Mouse (Mus musculus): ENCODE data around the gene Sypl2.

Gene Sypl2

GRCm38 (mm10) chr3:108211845-108212244, 14.6 kb downstream of the Sypl2 start:
- H3K27me3 ChIP-seq (ENCODE audit: control insufficient read depth, insufficient read depth, low read length, poor library complexity, severe bottlenecking): no peaks in the 10 kb centered on the region
- DNase-seq (ENCODE audit: low read depth, low spot score): no peak
- H3K36me3 ChIP-seq (ENCODE audit: control insufficient read depth, insufficient read depth, low read length, poor library complexity, severe bottlenecking): no peaks in the 10 kb centered on the region; the same call in 1 of the 2 replicates

GRCm38 (mm10) chr3:108210771-108211139, 15.7 kb downstream of the Sypl2 start, which contains the start of gene Atxn7l2:
Atxn7l2 (minus strand) TSS chr3:108210934.
- H3K27me3 ChIP-seq (ENCODE audit: control insufficient read depth, insufficient read depth, low read length, poor library complexity, severe bottlenecking): no peaks in the 10 kb centered on the region
- H3K36me3 ChIP-seq (ENCODE audit: control insufficient read depth, insufficient read depth, low read length, poor library complexity, severe bottlenecking): no peaks in the 10 kb centered on the region; the same call in none of the 2 replicates
- DNase-seq (ENCODE audit: low read depth, low spot score): peak; percentile 82

- DNase-seq (ENCODE audit: low read depth, low spot score): peak; percentile 97
- Histone ChIP-seq H3K36me3 (ENCODE audit: control insufficient read depth, insufficient read depth, low read length, poor library complexity, severe bottlenecking) (peaks cover 2% of the 10 kb centered on the region), H3K27me3 (ENCODE audit: control insufficient read depth, insufficient read depth, low read length, poor library complexity, severe bottlenecking) (no peaks in the 10 kb centered on the region)
These were observed 16.3 kb downstream of the Sypl2 start for GRCm38 (mm10) chr3:108209946-108210770.

- no peak for DNase-seq (ENCODE audit: low read depth, low spot score)
- no peaks in the 10 kb centered on the region for H3K27me3 ChIP-seq (ENCODE audit: control insufficient read depth, insufficient read depth, low read length, poor library complexity, severe bottlenecking)
These were observed 16.9 kb downstream of the Sypl2 start for GRCm38 (mm10) chr3:108209536-108209935.

GRCm38 (mm10) chr3:108209001-108209400, 17.4 kb downstream of the Sypl2 start:
- Histone ChIP-seq H3K27me3 (ENCODE audit: control insufficient read depth, insufficient read depth, low read length, poor library complexity, severe bottlenecking) (no peaks in the 10 kb centered on the region), H3K36me3 (ENCODE audit: control insufficient read depth, insufficient read depth, low read length, poor library complexity, severe bottlenecking) (peaks cover 2% of the 10 kb centered on the region)
- DNase-seq (ENCODE audit: low read depth, low spot score): no peak

More at GRCm38 (mm10) chr3:108209536-108209935, 16.9 kb downstream of the Sypl2 start:
- peaks cover 2% of the 10 kb centered on the region for H3K36me3 ChIP-seq (ENCODE audit: control insufficient read depth, insufficient read depth, low read length, poor library complexity, severe bottlenecking)

- H3K27me3 ChIP-seq (ENCODE audit: control insufficient read depth, insufficient read depth, low read length, poor library complexity, severe bottlenecking): no peaks in the 10 kb centered on the region
- no peak for DNase-seq (ENCODE audit: low read depth, low spot score)
These were observed 19.6 kb downstream of the Sypl2 start for GRCm38 (mm10) chr3:108206731-108207375.

GRCm38 (mm10) chr3:108205601-108206000, 20.8 kb downstream of the Sypl2 start:
- peaks cover 2% of the 10 kb centered on the region for H3K36me3 ChIP-seq (ENCODE audit: control insufficient read depth, insufficient read depth, low read length, poor library complexity, severe bottlenecking)
- H3K27me3 ChIP-seq (ENCODE audit: control insufficient read depth, insufficient read depth, low read length, poor library complexity, severe bottlenecking): no peaks in the 10 kb centered on the region
- DNase-seq (ENCODE audit: low read depth, low spot score): no peak

More at GRCm38 (mm10) chr3:108206731-108207375, 19.6 kb downstream of the Sypl2 start:
- H3K36me3 ChIP-seq (ENCODE audit: control insufficient read depth, insufficient read depth, low read length, poor library complexity, severe bottlenecking): peaks cover 2% of the 10 kb centered on the region

GRCm38 (mm10) chr3:108204470-108204869, 22.0 kb downstream of the Sypl2 start:
- DNase-seq (ENCODE audit: low read depth, low spot score): no peak
- H3K27me3 ChIP-seq (ENCODE audit: control insufficient read depth, insufficient read depth, low read length, poor library complexity, severe bottlenecking): no peaks in the 10 kb centered on the region

GRCm38 (mm10) chr3:108203621-108204325, 22.7 kb downstream of the Sypl2 start:
- peaks cover 2% of the 10 kb centered on the region for H3K36me3 ChIP-seq (ENCODE audit: control insufficient read depth, insufficient read depth, low read length, poor library complexity, severe bottlenecking)
- DNase-seq (ENCODE audit: low read depth, low spot score): peak; percentile 84
- H3K27me3 ChIP-seq (ENCODE audit: control insufficient read depth, insufficient read depth, low read length, poor library complexity, severe bottlenecking): no peaks in the 10 kb centered on the region

More at GRCm38 (mm10) chr3:108204470-108204869, 22.0 kb downstream of the Sypl2 start:
- H3K36me3 ChIP-seq (ENCODE audit: control insufficient read depth, insufficient read depth, low read length, poor library complexity, severe bottlenecking): peaks cover 2% of the 10 kb centered on the region

GRCm38 (mm10) chr3:108203212-108203611, 23.2 kb downstream of the Sypl2 start:
- peaks cover 3% of the 10 kb centered on the region for H3K36me3 ChIP-seq (ENCODE audit: control insufficient read depth, insufficient read depth, low read length, poor library complexity, severe bottlenecking)
- DNase-seq (ENCODE audit: low read depth, low spot score): no peak
- no peaks in the 10 kb centered on the region for H3K27me3 ChIP-seq (ENCODE audit: control insufficient read depth, insufficient read depth, low read length, poor library complexity, severe bottlenecking)

- DNase-seq (ENCODE audit: low read depth, low spot score): no peak
- H3K36me3 ChIP-seq (ENCODE audit: control insufficient read depth, insufficient read depth, low read length, poor library complexity, severe bottlenecking): peaks cover 4% of the 10 kb centered on the region; the same call in 1 of the 2 replicates
- no peaks in the 10 kb centered on the region for H3K27me3 ChIP-seq (ENCODE audit: control insufficient read depth, insufficient read depth, low read length, poor library complexity, severe bottlenecking)
These were observed 23.9 kb downstream of the Sypl2 start for GRCm38 (mm10) chr3:108202506-108202905.

GRCm38 (mm10) chr3:108200329-108201323, 25.8 kb downstream of the Sypl2 start, which contains the start of gene Cyb561d1:
Cyb561d1 (minus strand) TSS chr3:108201212.
- Histone ChIP-seq H3K27me3 (ENCODE audit: control insufficient read depth, insufficient read depth, low read length, poor library complexity, severe bottlenecking) (no peaks in the 10 kb centered on the region), H3K36me3 (ENCODE audit: control insufficient read depth, insufficient read depth, low read length, poor library complexity, severe bottlenecking) (peaks cover 4% of the 10 kb centered on the region; the same call in 1 of the 2 replicates)
- peak; percentile 91 for DNase-seq (ENCODE audit: low read depth, low spot score)

GRCm38 (mm10) chr3:108199231-108199630, 27.2 kb downstream of the Sypl2 start:
- Histone ChIP-seq H3K36me3 (ENCODE audit: control insufficient read depth, insufficient read depth, low read length, poor library complexity, severe bottlenecking) (peaks cover 2% of the 10 kb centered on the region; the same call in 1 of the 2 replicates), H3K27me3 (ENCODE audit: control insufficient read depth, insufficient read depth, low read length, poor library complexity, severe bottlenecking) (no peaks in the 10 kb centered on the region)
- no peak for DNase-seq (ENCODE audit: low read depth, low spot score)

All from splenic B cell, adult 2 months (primary cell).